In genomic region chr9:66506424-66506823, GRCm38 (mm10) we compare ENCODE assay signal across 14 mouse cellular contexts. TPM values are rescaled to one million over a fixed set of nuclear protein-coding genes. Genes with fewer than 3 reads are reported as not detected.
DNase-seq lines count a peak whose midpoint lies in the region; ATAC-seq lines count a peak whose summit lies in the region.
"Had no signal": no experiment of that assay in that cellular context is flagged by ENCODE, and none has a peak within 500 bp of the region (broad histone marks: within the 10 kb centered on the region; RNA-seq: fewer than 3 reads in every experiment).

No protein-coding gene starts in this region.

- no peak overlapping the region for H3K4me2 ChIP-seq in neural tube, embryonic 11.5 days (ENCODE audit: low read depth)
- H3K4me2 ChIP-seq in liver, embryonic 15.5 days = peak overlapping the region; percentile 63
- no peak overlapping the region for H3K4me2 ChIP-seq in kidney, embryonic 15.5 days

- H3K36me3 ChIP-seq in erythroblast, embryonic 14.5 days (ENCODE audit: control insufficient read depth) = peaks cover 94% of the 10 kb centered on the region
- peaks cover 8% of the 10 kb centered on the region; the same call in 1 of the 2 replicates for H3K36me3 ChIP-seq in neural tube, embryonic 11.5 days (ENCODE audit: control insufficient read depth, insufficient read depth, low read length)
- peaks cover 84% of the 10 kb centered on the region for H3K36me3 ChIP-seq in liver, embryonic 15.5 days (replicated peaks)
- peaks cover 71% of the 10 kb centered on the region for H3K36me3 ChIP-seq in kidney, embryonic 15.5 days

- intact Hi-C loops in heart, postnatal 10 days (cut with DNase I) = no loop called here

- H3K27me3 ChIP-seq in erythroblast, embryonic 14.5 days (ENCODE audit: control insufficient read depth) = no peaks in the 10 kb centered on the region
- H3K27me3 ChIP-seq in neural tube, embryonic 11.5 days (ENCODE audit: control insufficient read depth, insufficient read depth, low read length) = no peaks in the 10 kb centered on the region
- no peaks in the 10 kb centered on the region for H3K27me3 ChIP-seq in liver, embryonic 15.5 days
- no peaks in the 10 kb centered on the region for H3K27me3 ChIP-seq in kidney, embryonic 15.5 days

- H3K27ac ChIP-seq in neural tube, embryonic 11.5 days (ENCODE audit: low read depth, low read length) = peak overlapping the region; percentile 84
- H3K27ac ChIP-seq in liver, embryonic 15.5 days (replicated peaks) = peak overlapping the region; percentile 97
- H3K27ac ChIP-seq in kidney, embryonic 15.5 days = no peak overlapping the region
- H3K27ac ChIP-seq: macrophage; stomach, postnatal 0 days had no signal

- no peak overlapping the region for H3K9ac ChIP-seq in neural tube, embryonic 11.5 days (ENCODE audit: low read length)
- peak overlapping the region; percentile 48; the same call in 1 of the 2 replicates for H3K9ac ChIP-seq in liver, embryonic 15.5 days
- no peak overlapping the region for H3K9ac ChIP-seq in kidney, embryonic 15.5 days

- no peak for ATAC-seq in erythroblast, adult 5-6 weeks (replicated peaks; ENCODE audit: low FRiP score, poor library complexity, severe bottlenecking)
- ATAC-seq in neural tube, embryonic 11.5 days (ENCODE audit: insufficient read depth, low FRiP score, low TSS enrichment) = no peak
- ATAC-seq in liver, embryonic 15.5 days (ENCODE audit: insufficient read depth) = no peak
- ATAC-seq in kidney, embryonic 15.5 days (replicated peaks; ENCODE audit: low FRiP score) = no peak
- ATAC-seq: activated CD4-positive, CD25-positive, alpha-beta regulatory T cell, adult 4 months had no signal

- DNase-seq in neural tube, embryonic 11.5 days (ENCODE audit: low spot score) = no peak
- DNase-seq in neural tube, embryonic 10.5 days (ENCODE audit: extremely low spot score, low spot score) = no peak
- no peak for DNase-seq in urinary bladder, postnatal 36 days (ENCODE audit: low spot score in 2 of 2)
- no peak for DNase-seq in heart, postnatal 10 days
- DNase-seq: kidney, postnatal 4 days; right cerebral cortex, postnatal 4 days had no signal

- H3K4me1 ChIP-seq in erythroblast, embryonic 14.5 days (ENCODE audit: control insufficient read depth) = peaks cover 89% of the 10 kb centered on the region
- peaks cover 14% of the 10 kb centered on the region for H3K4me1 ChIP-seq in neural tube, embryonic 11.5 days (ENCODE audit: control insufficient read depth, insufficient read depth, low read length)
- H3K4me1 ChIP-seq in liver, embryonic 15.5 days (replicated peaks) = peaks cover 72% of the 10 kb centered on the region
- H3K4me1 ChIP-seq in kidney, embryonic 15.5 days = peaks cover 13% of the 10 kb centered on the region

- peak overlapping the region; percentile 52 for H3K4me3 ChIP-seq in erythroblast, embryonic 14.5 days (replicated peaks)
- no peak overlapping the region for H3K4me3 ChIP-seq in neural tube, embryonic 11.5 days (ENCODE audit: low read depth, low read length)
- no peak overlapping the region for H3K4me3 ChIP-seq in liver, embryonic 15.5 days (replicated peaks)
- H3K4me3 ChIP-seq in kidney, embryonic 15.5 days (replicated peaks) = no peak overlapping the region

- no peaks in the 10 kb centered on the region for H3K9me3 ChIP-seq in erythroblast, embryonic 14.5 days (ENCODE audit: control insufficient read depth, low read length)
- H3K9me3 ChIP-seq in neural tube, embryonic 11.5 days (ENCODE audit: control insufficient read depth, low read length) = no peaks in the 10 kb centered on the region
- H3K9me3 ChIP-seq in liver, embryonic 15.5 days (replicated peaks) = no peaks in the 10 kb centered on the region
- H3K9me3 ChIP-seq in kidney, embryonic 15.5 days (replicated peaks) = no peaks in the 10 kb centered on the region
- H3K9me3 ChIP-seq: G1E had no signal

RNA-seq across cellular contexts. Expression of gene Fbxl22, which starts 8.0 kb away (rescaled TPM):
- 0.01 and 0.02 TPM in 2 replicates for polyA plus RNA-seq in erythroblast, embryonic 14.5 days (2012)
- total RNA-seq in erythroblast, adult 5-6 weeks (2015; ENCODE audit: low replicate concordance) = not detected in 2 replicates
- total RNA-seq in erythroblast, adult 5-6 weeks (2017; ENCODE audit: low replicate concordance) = 0.26 and 1.8 TPM in 2 replicates
- polyA plus RNA-seq in neural tube, embryonic 11.5 days (2014; fragmentation: Nextera tagmentation; extraction: Ambion mirVana) = 2.8 and 3.0 TPM in 2 replicates
- polyA plus RNA-seq in liver, embryonic 15.5 days (2015; fragmentation: Nextera tagmentation; extraction: Ambion mirVana) = 1.0 and 1.5 TPM in 2 replicates
- polyA plus RNA-seq in kidney, embryonic 15.5 days (2015; fragmentation: Nextera tagmentation; extraction: Ambion mirVana) = 2.3 and 7.6 TPM in 2 replicates
- 10 to 100 TPM; 69.0 to 73.3 TPM for total RNA-seq in heart, postnatal 10 days (2021)
- polyA plus RNA-seq: macrophage had no signal
